Mouse (Mus musculus): ENCODE results near the gene Kdm6b. TPM values are rescaled to one million over a fixed set of nuclear protein-coding genes. Genes with fewer than 3 reads are reported as not detected.
"Not testable (repeated sequence)": the region's sequence is repeated elsewhere in the genome, so short reads cannot be mapped to it uniquely, and the experiment has no call there.

Gene Kdm6b
- polyA plus RNA-seq, 1 experiment from 2014 or later = 7.4 TPM

GRCm38 (mm10) chr11:69396772-69397171 lies 16.7 kb downstream of the Kdm6b start:
- Histone ChIP-seq H3K27me3 (ENCODE audit: insufficient read depth, low read length) (no peaks in the 10 kb centered on the region), H3K4me2 (ENCODE audit: low read depth, low read length) (peak overlapping the region; percentile 82), H3K27ac (ENCODE audit: low read depth) (peak overlapping the region; percentile 93), H3K4me3 (ENCODE audit: low read depth, low read length) (peak overlapping the region; percentile 66), H3K36me3 (replicated peaks; ENCODE audit: insufficient read depth, low read length) (peaks cover 23% of the 10 kb centered on the region), H3K9me3 (ENCODE audit: low read length) (no peaks in the 10 kb centered on the region), H3K9ac (replicated peaks) (peak overlapping the region; percentile 81; the same call in 1 of the 2 replicates), H3K4me1 (ENCODE audit: insufficient read depth) (peaks cover 11% of the 10 kb centered on the region)
- WGBS (ENCODE audit: insufficient replicate concordance) = 28% methylated on average over 11 of the region's 11 CpGs
- DNase-seq = no peak
- ATAC-seq = no peak
- TF ChIP-seq CTCF (IDR thresholded peaks at IDR 0.05; ENCODE audit: low read depth) = no peak
- peak; percentile 50 for TF ChIP-seq EP300 (IDR thresholded peaks at IDR 0.05; ENCODE audit: low read depth)

GRCm38 (mm10) chr11:69395634-69396373 lies 17.7 kb downstream of the Kdm6b start:
- Histone ChIP-seq H3K9ac (replicated peaks) (peak overlapping the region; percentile 81), H3K36me3 (replicated peaks; ENCODE audit: insufficient read depth, low read length) (peaks cover 15% of the 10 kb centered on the region), H3K4me1 (ENCODE audit: insufficient read depth) (peaks cover 11% of the 10 kb centered on the region), H3K27ac (ENCODE audit: low read depth) (peak overlapping the region; percentile 93), H3K4me3 (ENCODE audit: low read depth, low read length) (peak overlapping the region; percentile 66), H3K4me2 (ENCODE audit: low read depth, low read length) (peak overlapping the region; percentile 82), H3K27me3 (ENCODE audit: insufficient read depth, low read length) (no peaks in the 10 kb centered on the region), H3K9me3 (ENCODE audit: low read length) (no peaks in the 10 kb centered on the region)
- ATAC-seq (peak; percentile 91), DNase-seq (peak; percentile 94)
- TF ChIP-seq CTCF (IDR thresholded peaks at IDR 0.05; ENCODE audit: low read depth) (no peak), EP300 (IDR thresholded peaks at IDR 0.05; ENCODE audit: low read depth) (peak; percentile 94)
- WGBS (ENCODE audit: insufficient replicate concordance) = under 1% methylated on average over 44 of the region's 48 CpGs

- not testable (repeated sequence) for H3K9me3 ChIP-seq (ENCODE audit: low read length); H3K36me3 ChIP-seq (replicated peaks; ENCODE audit: insufficient read depth, low read length); H3K27me3 ChIP-seq (ENCODE audit: insufficient read depth, low read length)
- peak within 1 kb of the TSS; percentile 93 for H3K27ac ChIP-seq (ENCODE audit: low read depth)
- H3K4me2 ChIP-seq (ENCODE audit: low read depth, low read length) = peak within 1 kb of the TSS; percentile 82
- peaks cover 11% of the 10 kb centered on the region for H3K4me1 ChIP-seq (ENCODE audit: insufficient read depth)
- WGBS (ENCODE audit: insufficient replicate concordance) = under 1% methylated on average over 21 of the region's 24 CpGs
- DNase-seq (peak; percentile 88), ATAC-seq (peak; percentile 82)
- H3K4me3 ChIP-seq (ENCODE audit: low read depth, low read length) = peak within 1 kb of the TSS; percentile 66
- H3K9ac ChIP-seq (replicated peaks) = peak within 1 kb of the TSS; percentile 81
Observed at GRCm38 (mm10) chr11:69395235-69395633, 18.2 kb downstream of the Kdm6b start, which contains the start of the genes Naa38 and Cyb5d1. TSS of gene Naa38 (plus strand) at chr11:69395487. TSS of gene Cyb5d1 (minus strand) at chr11:69395631.

- peak overlapping the region; percentile 82 for H3K4me2 ChIP-seq (ENCODE audit: low read depth, low read length)
- not testable (repeated sequence) for ATAC-seq
- WGBS (ENCODE audit: insufficient replicate concordance) = 2% methylated on average over 29 of the region's 31 CpGs
Observed at GRCm38 (mm10) chr11:69394591-69395167, 18.8 kb downstream of the Kdm6b start.

GRCm38 (mm10) chr11:69390400-69391034 lies 23.0 kb downstream of the Kdm6b start:
- peaks cover 4% of the 10 kb centered on the region; the same call in 1 of the 2 replicates for H3K4me1 ChIP-seq (ENCODE audit: insufficient read depth)
- H3K4me3 ChIP-seq (ENCODE audit: low read depth, low read length) = no peak overlapping the region
- H3K9ac ChIP-seq (replicated peaks) = no peak overlapping the region
- TF ChIP-seq CTCF (IDR thresholded peaks at IDR 0.05; ENCODE audit: low read depth) (peak; percentile 79), EP300 (IDR thresholded peaks at IDR 0.05; ENCODE audit: low read depth) (no peak)
- WGBS (ENCODE audit: insufficient replicate concordance) = 47% methylated on average over 10 of the region's 10 CpGs
- no peak overlapping the region for H3K27ac ChIP-seq (ENCODE audit: low read depth)
- DNase-seq = peak; percentile 63
- no peak overlapping the region for H3K4me2 ChIP-seq (ENCODE audit: low read depth, low read length)
- H3K36me3 ChIP-seq (replicated peaks; ENCODE audit: insufficient read depth, low read length) = no peaks in the 10 kb centered on the region
- no peak for ATAC-seq
- no peaks in the 10 kb centered on the region for H3K9me3 ChIP-seq (ENCODE audit: low read length)
- H3K27me3 ChIP-seq (ENCODE audit: insufficient read depth, low read length) = no peaks in the 10 kb centered on the region

More at GRCm38 (mm10) chr11:69394591-69395167, 18.8 kb downstream of the Kdm6b start:
- H3K9me3 ChIP-seq (ENCODE audit: low read length); H3K36me3 ChIP-seq (replicated peaks; ENCODE audit: insufficient read depth, low read length); H3K27me3 ChIP-seq (ENCODE audit: insufficient read depth, low read length): not testable (repeated sequence)
- DNase-seq = peak; percentile 46
- peak overlapping the region; percentile 81 for H3K9ac ChIP-seq (replicated peaks)
- H3K27ac ChIP-seq (ENCODE audit: low read depth) = peak overlapping the region; percentile 93
- peaks cover 11% of the 10 kb centered on the region for H3K4me1 ChIP-seq (ENCODE audit: insufficient read depth)
- peak overlapping the region; percentile 66 for H3K4me3 ChIP-seq (ENCODE audit: low read depth, low read length)

All from liver, postnatal 0 days (tissue).